Mouse (Mus musculus) heart, embryonic 14.5 days (tissue): Measurements from ENCODE around the gene Olfr668. TPM values are rescaled to one million over a fixed set of nuclear protein-coding genes. Genes with fewer than 3 reads are reported as not detected.
"Not testable (repeated sequence)": the region's sequence is repeated elsewhere in the genome, so short reads cannot be mapped to it uniquely, and the experiment has no call there.

Experiments
- ATAC-seq: fragments of 200-750 bp; cut with Nextera tagmentation; 2 replicates; pipeline ENCODE4 v1.8.0; 2017; ENCODE audit warnings: low read depth, moderate TSS enrichment; ENCODE audit not compliant: insufficient number of reproducible peaks, insufficient read depth, low FRiP score
- H3K27ac ChIP-seq, 2 experiments: fragments of 200-500 bp in 1 of 2; fragments of 300-500 bp in 1 of 2; sonication (generic) in 1 of 2; replicated peaks in 1 of 2; 2 replicates each; pipeline ENCODE4 v1.5.1; 2012 to 2014; ENCODE audit warnings: low read depth in 2 of 2, low read length in 2 of 2, control low read depth in 1 of 2, mild to moderate bottlenecking in 1 of 2, mixed read lengths in 1 of 2; ENCODE audit not compliant: control insufficient read depth in 1 of 2, insufficient read depth in 1 of 2
- H3K27me3 ChIP-seq: fragments of 300-500 bp; sonication (generic); 2 replicates; pipeline ENCODE4 v1.6.1; 2014; ENCODE audit warnings: mild to moderate bottlenecking, low read length, control low read depth; ENCODE audit not compliant: control insufficient read depth, insufficient read depth
- H3K36me3 ChIP-seq: fragments of 300-500 bp; sonication (generic); 2 replicates; pipeline ENCODE4 v1.6.1; 2014; ENCODE audit warnings: mild to moderate bottlenecking, control low read depth, low read length, mixed read lengths; ENCODE audit not compliant: control insufficient read depth, insufficient read depth
- H3K4me1 ChIP-seq, 2 experiments: fragments of 200-500 bp in 1 of 2; fragments of 300-500 bp in 1 of 2; sonication (generic) in 1 of 2; 2 replicates each; pipeline ENCODE4 v1.6.1; 2012 to 2014; ENCODE audit warnings: low read length in 2 of 2, control low read depth in 1 of 2, mixed read lengths in 1 of 2; ENCODE audit not compliant: control insufficient read depth in 2 of 2, insufficient read depth in 2 of 2
- H3K4me2 ChIP-seq: fragments of 300-500 bp; sonication (generic); 2 replicates; pipeline ENCODE4 v1.6.1; 2014; ENCODE audit warnings: mild to moderate bottlenecking, low read length
- H3K4me3 ChIP-seq, 2 experiments: fragments of 200-500 bp in 1 of 2; fragments of 300-500 bp in 1 of 2; sonication (generic) in 1 of 2; 2 replicates each; pipeline ENCODE4 v1.5.1; 2012 to 2014; ENCODE audit warnings: low read length in 2 of 2, mild to moderate bottlenecking in 2 of 2, control low read depth in 1 of 2, low read depth in 1 of 2, moderate library complexity in 1 of 2; ENCODE audit not compliant: control insufficient read depth in 1 of 2, insufficient read depth in 1 of 2
- H3K9ac ChIP-seq: fragments of 300-500 bp; sonication (generic); 2 replicates; pipeline ENCODE4 v1.6.1; 2014; ENCODE audit warnings: mild to moderate bottlenecking, low read length
- H3K9me3 ChIP-seq: fragments of 300-500 bp; sonication (generic); 2 replicates; pipeline ENCODE4 v1.6.1; 2016; ENCODE audit warnings: low read length, control low read depth; ENCODE audit not compliant: control insufficient read depth
- WGBS: fragments of 180-500 bp; shearing (Covaris S2); extraction: QIAGEN DNeasy Blood & Tissue Kit; methylation state at CpG from one replicate; pipeline ENCODE4 v1.1.7; 2014; 5-methylcytosine and 5-hydroxymethylcytosine counted together
- polyA plus RNA-seq: library from polyadenylated mRNA; unstranded; fragments of >200 nt; fragmentation: Nextera tagmentation; extraction: Ambion mirVana; gene quantifications from 2 replicates; pipeline ENCODE4 v1.2.1, GENCODE M21; 2014

Olfr668 gene
- polyA plus RNA-seq = not detected in 2 replicates

GRCm38 (mm10) chr7:104927957-104928356 is at the start of gene Olfr668:
TSS of gene Olfr668 (minus strand) at chr7:104928057.
- Histone ChIP-seq H3K4me2 (no peak within 1 kb of the TSS), H3K9me3 (no peaks in the 10 kb centered on the region), H3K4me3 (no peak within 1 kb of the TSS), H3K27ac (no peak within 1 kb of the TSS), H3K9ac (no peak within 1 kb of the TSS), H3K36me3 (no peaks in the 10 kb centered on the region), H3K4me1 (no peaks in the 10 kb centered on the region), H3K27me3 (no peaks in the 10 kb centered on the region)
- ATAC-seq = no peak
- WGBS = 63% methylated on average over 1 of the region's 1 CpGs

GRCm38 (mm10) chr7:104972507-104972906 is 44.6 kb upstream of the Olfr668 start:
- H3K27me3 ChIP-seq, H3K4me2 ChIP-seq, H3K4me3 ChIP-seq, H3K4me1 ChIP-seq, ATAC-seq, H3K27ac ChIP-seq, H3K36me3 ChIP-seq, H3K9me3 ChIP-seq, H3K9ac ChIP-seq: not testable (repeated sequence)
- WGBS = 64% methylated on average over 2 of the region's 2 CpGs

GRCm38 (mm10) chr7:104962520-104962919 is 34.7 kb upstream of the Olfr668 start, which contains the start of gene Olfr670:
TSS of gene Olfr670 (minus strand) at chr7:104962620.
- 39% methylated on average over 1 of the region's 1 CpGs for WGBS
- ATAC-seq = no peak

GRCm38 (mm10) chr7:104950234-104950633 is 22.4 kb upstream of the Olfr668 start:
- 86% methylated on average over 16 of the region's 16 CpGs for WGBS
- H3K4me1 ChIP-seq, ATAC-seq, H3K27ac ChIP-seq, H3K36me3 ChIP-seq, H3K9ac ChIP-seq, H3K27me3 ChIP-seq, H3K4me3 ChIP-seq, H3K9me3 ChIP-seq, H3K4me2 ChIP-seq: not testable (repeated sequence)

More at GRCm38 (mm10) chr7:104962520-104962919, 34.7 kb upstream of the Olfr668 start, which contains the start of gene Olfr670:
- no peak within 1 kb of the TSS for H3K4me3 ChIP-seq
- H3K9ac ChIP-seq = no peak within 1 kb of the TSS
- H3K27me3 ChIP-seq = no peaks in the 10 kb centered on the region
- no peaks in the 10 kb centered on the region for H3K36me3 ChIP-seq
- no peak within 1 kb of the TSS for H3K4me2 ChIP-seq
- no peaks in the 10 kb centered on the region for H3K9me3 ChIP-seq
- no peak within 1 kb of the TSS for H3K27ac ChIP-seq
- no peaks in the 10 kb centered on the region for H3K4me1 ChIP-seq

- Histone ChIP-seq H3K27ac (no peak within 1 kb of the TSS), H3K4me1 (no peaks in the 10 kb centered on the region), H3K9ac (no peak within 1 kb of the TSS), H3K36me3 (no peaks in the 10 kb centered on the region), H3K9me3 (no peaks in the 10 kb centered on the region), H3K4me3 (no peak within 1 kb of the TSS), H3K4me2 (no peak within 1 kb of the TSS), H3K27me3 (no peaks in the 10 kb centered on the region)
- no peak for ATAC-seq
- WGBS = 76% methylated on average over 1 of the region's 1 CpGs
These were observed 6.1 kb upstream of the Olfr668 start, which contains the start of gene Olfr669 for GRCm38 (mm10) chr7:104933940-104934339. TSS of gene Olfr669 (plus strand) at chr7:104934240.

GRCm38 (mm10) chr7:104921382-104921781 is 6.5 kb downstream of the Olfr668 start, which contains the start of gene Olfr667:
TSS of gene Olfr667 (minus strand) at chr7:104921482.
- whole genome bisulfite sequencing = 69% methylated on average over 1 of the region's 1 CpGs
- Histone ChIP-seq H3K9ac (no peak within 1 kb of the TSS), H3K27ac (no peak within 1 kb of the TSS), H3K9me3 (no peaks in the 10 kb centered on the region), H3K4me2 (no peak within 1 kb of the TSS), H3K36me3 (no peaks in the 10 kb centered on the region), H3K4me1 (no peaks in the 10 kb centered on the region), H3K4me3 (no peak within 1 kb of the TSS), H3K27me3 (no peaks in the 10 kb centered on the region)
- no peak for ATAC-seq

GRCm38 (mm10) chr7:104895852-104896251 is 32.0 kb downstream of the Olfr668 start, which contains the start of gene Olfr666:
TSS of gene Olfr666 (minus strand) at chr7:104895952.
- H3K27me3 ChIP-seq = no peaks in the 10 kb centered on the region
- H3K9me3 ChIP-seq = no peaks in the 10 kb centered on the region
- WGBS = 85% methylated on average over 2 of the region's 2 CpGs
- H3K4me1 ChIP-seq = no peaks in the 10 kb centered on the region
- no peak within 1 kb of the TSS for H3K27ac ChIP-seq
- H3K36me3 ChIP-seq = no peaks in the 10 kb centered on the region
- H3K4me3 ChIP-seq = no peak within 1 kb of the TSS
- no peak within 1 kb of the TSS for H3K9ac ChIP-seq
- ATAC-seq = no peak
- no peak within 1 kb of the TSS for H3K4me2 ChIP-seq

GRCm38 (mm10) chr7:104877731-104878130 is 50.1 kb downstream of the Olfr668 start, which contains the start of gene Olfr665:
TSS of gene Olfr665 (plus strand) at chr7:104878031.
- Histone ChIP-seq H3K4me1 (no peaks in the 10 kb centered on the region), H3K9ac (no peak within 1 kb of the TSS), H3K4me3 (no peak within 1 kb of the TSS), H3K27me3 (no peaks in the 10 kb centered on the region), H3K27ac (no peak within 1 kb of the TSS), H3K4me2 (no peak within 1 kb of the TSS), H3K9me3 (0 out of 2 replicates have a peak, but pooled peaks cover 3% of the 10 kb centered on the region), H3K36me3 (no peaks in the 10 kb centered on the region)
- no peak for ATAC-seq
- WGBS = 26% methylated on average over 1 of the region's 1 CpGs
